Mouse (Mus musculus) liver, postnatal 0 days (tissue): Measurements from ENCODE around the gene Brsk2.

ENCODE experiments used
- CTCF ChIP-seq: sonication (generic); IDR thresholded peaks from 2 replicates; pipeline ENCODE4 v1.5.1; 2016; ENCODE audit warnings: antibody characterized with exemption, low read depth
- EP300 ChIP-seq: IDR thresholded peaks from 2 replicates; pipeline ENCODE4 v1.6.1; 2016; ENCODE audit warnings: antibody characterized with exemption, low read depth, mild to moderate bottlenecking

GRCm38 (mm10) chr7:141957524-141958051 is 8.0 kb downstream of the Brsk2 start:
- TF ChIP-seq CTCF, result no peak
- no peak for TF ChIP-seq EP300
